Mouse (Mus musculus): ENCODE results near the gene Asb17.

DNA sequence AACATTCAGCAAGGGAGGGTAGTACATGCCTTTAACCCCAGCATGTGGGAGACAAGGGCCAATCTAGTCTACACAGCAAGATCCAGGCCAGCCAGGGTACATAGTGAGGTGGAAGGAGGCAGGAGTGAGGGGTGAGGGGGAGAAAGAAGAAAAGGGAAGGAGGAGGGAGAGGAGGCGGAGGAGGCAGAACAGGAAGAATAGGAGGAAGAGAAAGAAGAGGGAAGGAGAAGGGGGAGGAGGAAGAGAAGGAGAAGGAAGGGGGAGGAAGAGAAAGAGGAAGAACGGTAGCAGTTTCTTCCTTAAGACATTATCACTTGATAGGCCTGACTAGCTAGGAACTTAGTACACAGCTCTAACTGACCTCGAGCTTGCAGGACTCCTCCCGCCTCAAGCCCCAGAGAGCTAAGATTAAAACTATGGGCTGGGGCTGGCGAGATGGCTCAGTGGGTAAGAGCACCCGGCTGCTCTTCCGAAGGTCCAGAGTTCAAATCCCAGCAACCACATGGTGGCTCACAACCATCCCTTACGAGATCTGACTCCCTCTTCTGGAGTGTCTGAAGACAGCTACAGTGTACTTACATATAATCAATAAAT is 45.3 kb downstream of the Asb17 start:
- TF ChIP-seq CTCF (conservative IDR thresholded peaks at IDR 0.05; ENCODE audit: low read length) (no peak), POU5F1 (IDR thresholded peaks at IDR 0.05; ENCODE audit: borderline replicate concordance, low read length) (no peak), NANOG (IDR thresholded peaks at IDR 0.05; ENCODE audit: borderline replicate concordance, low read length) (no peak)

Data from E14TG2a.4 (cell line).